15 mouse cellular contexts compared by ENCODE assay signal in the genomic region with DNA sequence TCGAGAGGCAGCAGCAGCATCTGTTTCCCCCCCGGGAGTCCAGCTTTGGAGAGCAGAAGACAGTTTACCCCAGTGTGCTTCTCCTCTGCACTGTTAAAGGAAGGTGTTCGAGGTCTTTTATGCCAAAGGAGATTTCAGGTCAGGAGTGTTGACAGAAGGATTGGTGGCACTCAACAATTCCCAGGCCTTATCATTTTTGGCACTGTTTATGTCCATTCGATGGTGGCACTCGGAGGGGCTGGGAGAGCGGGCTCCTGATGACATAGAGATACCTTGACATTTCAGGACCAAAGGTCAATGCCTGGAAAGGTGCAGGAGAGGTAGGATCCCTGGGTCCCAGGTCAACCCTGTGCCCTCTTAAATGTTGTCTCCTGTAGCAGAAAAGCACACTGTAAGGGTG. TPM values are rescaled to one million over a fixed set of nuclear protein-coding genes. Genes with fewer than 3 reads are reported as not detected.
"Had no signal": no experiment of that assay in that cellular context is flagged by ENCODE, and none has a peak within 500 bp of the region (broad histone marks: within the 10 kb centered on the region; RNA-seq: fewer than 3 reads in every experiment).

No protein-coding gene starts in this region.

- H3K36me3 ChIP-seq: limb, embryonic 13.5 days; midbrain, embryonic 10.5 days; neural tube, embryonic 15.5 days had no signal

- H3K4me1 ChIP-seq: limb, embryonic 13.5 days; neural tube, embryonic 15.5 days had no signal

- H3K4me3 ChIP-seq: left cerebral cortex, adult 2 months; limb, embryonic 13.5 days; midbrain, embryonic 10.5 days; myocyte; neural tube, embryonic 15.5 days had no signal

- H3K9me3 ChIP-seq: limb, embryonic 13.5 days; midbrain, embryonic 10.5 days; neural tube, embryonic 15.5 days had no signal

- DNase-seq: kidney, postnatal 25 days; lung, embryonic 14.5 days; lung, postnatal 10 days; lung, postnatal 4 days; midbrain, embryonic 14.5 days; right cerebral cortex, adult 18-20 months; right cerebral cortex, postnatal 25 days; thymus, postnatal 4 days had no signal

- H3K9ac ChIP-seq: limb, embryonic 13.5 days; lung, embryonic 14.5 days; neural tube, embryonic 15.5 days had no signal

- H3K4me2 ChIP-seq: limb, embryonic 13.5 days; liver, embryonic 11.5 days; lung, embryonic 14.5 days; neural tube, embryonic 15.5 days had no signal

- H3K27ac ChIP-seq: left cerebral cortex, adult 2 months; limb, embryonic 13.5 days; midbrain, embryonic 10.5 days; neural tube, embryonic 15.5 days had no signal

- H3K27me3 ChIP-seq: limb, embryonic 13.5 days; neural tube, embryonic 15.5 days had no signal

RNA-seq across cellular contexts. Expression of a gene that starts 31.2 kb away (rescaled TPM):
- total RNA-seq: megakaryocyte, adult 5-6 weeks had no signal
